Mouse (Mus musculus): ENCODE measurements at regions not wholly inside any gene's neighbourhood (a gene's known extent, or its start where the extent isn't known, plus 50 kb on each side); places are given as distances from the start of the nearest gene placed in this dataset.

DNA sequence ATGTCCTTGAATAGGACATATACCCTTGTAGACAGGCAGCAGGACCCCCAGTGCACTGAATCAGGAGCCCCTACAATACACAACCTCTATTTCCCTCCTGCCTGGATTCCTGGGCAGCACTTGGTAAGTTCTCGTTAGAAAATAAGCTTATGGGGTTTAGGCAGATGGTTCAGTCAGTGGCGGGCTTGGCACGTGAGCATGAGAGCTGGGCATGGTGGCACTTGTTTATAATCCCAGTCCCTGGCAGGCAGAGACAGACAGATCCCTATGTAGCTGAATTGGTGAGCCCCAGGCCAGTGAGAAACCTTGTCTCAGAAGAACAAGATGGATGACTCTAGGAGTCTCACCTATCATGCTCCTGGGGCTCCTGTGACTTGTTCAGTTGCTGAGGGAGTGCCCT is 198.9 kb downstream of the Gadd45g start:
- intact Hi-C loops (cut with DNase I) = no loop called here

DNA sequence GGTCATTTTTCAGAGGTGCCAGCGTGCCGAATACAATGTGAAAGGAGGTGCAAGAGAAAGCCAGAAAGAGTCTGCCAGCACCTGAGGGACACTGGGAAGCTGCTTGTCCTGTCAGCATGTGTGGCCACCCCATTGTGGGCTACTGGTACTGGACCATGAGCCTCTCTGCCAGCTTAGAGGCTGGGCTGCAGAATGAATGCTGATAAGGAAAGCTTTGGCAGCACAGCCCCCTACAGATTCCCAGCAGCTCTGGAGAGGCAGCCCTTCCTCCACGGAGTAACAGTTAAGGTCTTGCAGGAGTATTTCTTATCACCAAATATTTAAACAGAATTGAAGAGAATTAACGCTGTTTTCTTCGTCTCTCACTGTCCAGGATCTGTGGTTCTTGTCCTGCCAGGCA is 199.5 kb downstream of the Gadd45g start:
- intact Hi-C loops (cut with DNase I) = no loop called here

DNA sequence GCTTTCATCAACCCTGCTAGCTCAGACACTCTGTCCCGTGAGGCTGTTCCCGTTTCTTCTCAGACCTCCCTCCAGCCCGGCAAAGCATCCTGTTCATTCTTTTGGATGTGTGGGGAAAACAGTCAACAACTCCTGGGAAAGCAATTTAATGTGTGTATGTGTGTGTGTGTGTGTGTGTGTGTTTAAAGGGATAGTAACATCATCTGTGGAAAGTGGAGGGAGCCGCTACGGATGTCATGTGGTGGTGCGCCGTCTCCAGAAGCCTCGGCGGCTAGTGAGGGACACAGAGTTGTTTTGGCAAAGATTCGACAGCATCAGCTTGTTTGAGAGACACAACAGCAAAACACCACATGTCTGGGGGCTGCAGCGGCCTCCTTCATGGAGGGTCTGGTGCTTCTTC is 200.2 kb downstream of the Gadd45g start:
- intact Hi-C loops (cut with DNase I) = no loop called here

DNA sequence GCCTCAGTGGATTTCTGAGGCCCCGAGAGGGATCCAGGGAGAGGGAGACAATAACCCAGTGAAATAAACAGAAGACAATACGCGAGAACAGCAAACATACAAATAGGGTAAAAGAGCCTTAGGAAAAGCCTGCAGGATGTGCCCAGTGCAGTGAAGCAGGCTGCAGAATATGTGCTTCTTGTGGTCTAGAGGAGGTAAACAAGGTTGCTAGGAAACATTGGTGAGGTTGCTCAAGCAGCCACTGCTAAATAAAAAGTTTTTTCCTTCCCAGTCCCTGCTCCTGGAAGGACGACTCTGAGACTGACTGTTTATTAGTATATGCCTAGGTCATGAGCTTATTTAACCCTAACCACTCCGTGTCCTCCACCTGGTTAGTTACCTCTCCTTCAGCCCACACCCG is 201.5 kb downstream of the Gadd45g start:
- intact Hi-C loops (cut with DNase I) = no loop called here

DNA sequence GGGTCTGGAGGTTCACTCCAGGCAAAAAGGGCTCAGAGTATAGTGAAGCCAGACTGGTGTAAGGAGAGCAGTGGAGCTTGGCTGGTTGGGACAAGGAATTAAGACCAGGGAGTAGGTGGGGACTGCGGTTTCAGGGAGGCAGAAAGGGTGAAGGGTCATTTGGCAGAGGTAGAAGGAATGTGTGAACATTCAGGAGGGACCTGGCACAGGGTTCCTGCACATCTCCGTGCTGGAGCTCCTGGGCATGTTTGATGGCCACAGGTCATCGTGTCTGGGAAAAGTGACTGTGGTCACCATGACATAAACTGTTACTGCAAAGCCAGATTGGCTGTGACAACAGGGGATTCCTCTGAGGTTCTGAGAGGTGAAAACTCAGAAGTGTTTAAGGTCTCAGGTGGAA is 202.3 kb downstream of the Gadd45g start:
- intact Hi-C loops (cut with DNase I) = no loop called here

DNA sequence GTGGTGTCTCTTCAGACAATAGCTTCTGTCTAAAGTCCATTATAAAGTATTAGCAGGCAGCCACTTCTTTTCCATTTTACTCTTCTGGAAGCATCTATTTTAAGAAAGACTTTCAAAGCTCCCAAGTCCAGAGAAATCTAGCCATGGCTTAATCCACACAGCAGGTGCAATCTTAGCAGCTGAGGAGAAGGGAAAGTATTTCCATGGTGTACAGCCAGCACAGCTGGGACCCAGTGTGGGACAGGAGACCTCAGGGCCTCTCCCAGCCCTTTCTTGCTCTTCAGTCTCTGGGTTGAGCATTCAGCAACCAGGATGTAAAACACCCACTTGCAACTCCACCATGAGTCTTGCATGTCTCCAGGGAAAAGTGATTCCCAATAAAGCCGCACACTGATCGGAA is 202.8 kb downstream of the Gadd45g start:
- intact Hi-C loops (cut with DNase I) = no loop called here

DNA sequence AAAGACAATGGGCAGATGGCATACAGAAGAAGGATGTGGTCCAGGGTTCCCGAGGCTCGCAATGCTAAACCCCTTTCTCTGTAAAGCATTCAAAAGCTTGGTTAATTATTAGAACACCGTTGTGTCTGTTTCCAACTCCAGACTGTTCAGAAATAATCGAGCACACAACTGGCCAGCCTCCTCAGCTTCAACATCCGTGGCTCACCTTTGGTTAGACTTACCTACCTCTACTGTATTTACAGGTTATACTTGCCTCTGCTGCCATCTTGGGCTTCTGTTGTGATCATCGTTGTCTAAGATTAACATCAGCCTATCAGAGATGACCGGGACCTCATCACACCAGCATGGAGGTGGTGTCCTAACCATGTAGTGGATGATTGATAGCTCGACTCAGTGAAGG is 209.3 kb downstream of the Gadd45g start:
- intact Hi-C loops (cut with DNase I) = no loop called here

DNA sequence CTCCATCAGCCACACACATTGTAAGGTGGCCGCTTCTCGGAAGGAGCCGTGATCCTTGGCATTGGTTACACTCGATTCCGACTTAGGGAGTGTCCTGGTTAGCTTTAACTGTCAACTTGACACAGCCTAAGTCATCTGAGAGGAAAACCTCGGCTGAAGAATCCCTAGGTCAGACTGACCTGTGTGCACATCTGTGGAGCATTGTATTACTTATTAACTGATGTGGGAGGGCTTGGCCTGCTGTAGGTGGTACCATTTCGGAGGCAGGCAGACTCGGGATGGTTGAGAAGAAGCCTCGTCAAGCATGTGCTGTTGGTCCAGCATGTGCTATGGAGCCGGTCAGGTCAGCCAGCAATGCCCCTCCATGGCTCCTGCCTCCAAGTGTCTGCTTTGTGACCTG is 211.0 kb downstream of the Gadd45g start:
- intact Hi-C loops (cut with DNase I) = no loop called here

DNA sequence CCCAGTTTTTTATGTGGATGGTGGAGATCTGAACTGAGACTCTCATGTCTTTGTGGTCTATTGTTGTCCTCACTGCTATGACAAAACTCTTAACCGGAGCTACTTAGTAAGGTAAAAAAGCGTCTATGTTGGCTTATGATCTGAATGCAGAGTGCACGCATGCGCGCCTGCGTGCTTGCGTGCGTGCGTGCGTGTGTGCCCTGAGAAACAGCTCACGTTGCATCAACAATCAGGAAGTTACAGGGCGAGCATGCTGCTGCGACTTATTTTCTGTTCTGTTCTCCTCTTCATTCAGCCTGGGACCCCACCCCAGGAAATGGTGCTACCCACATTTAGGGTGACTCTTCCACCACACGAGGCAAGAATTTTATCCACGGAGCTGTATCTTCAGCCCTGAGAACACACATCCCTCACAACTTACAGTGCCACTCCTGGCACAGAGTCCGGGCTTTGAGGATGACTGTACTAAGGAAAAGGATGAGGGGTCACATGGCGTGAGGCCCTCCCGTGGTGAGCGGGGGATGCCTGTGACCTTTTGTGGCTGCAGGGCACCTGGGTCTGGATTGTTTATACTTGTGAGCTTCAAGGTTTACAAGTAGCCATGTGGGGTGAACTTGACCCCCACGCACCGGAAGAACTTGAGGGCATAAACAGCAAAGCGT is 213.4 kb downstream of the Gadd45g start:
- intact Hi-C loops (cut with DNase I) = no loop called here

DNA sequence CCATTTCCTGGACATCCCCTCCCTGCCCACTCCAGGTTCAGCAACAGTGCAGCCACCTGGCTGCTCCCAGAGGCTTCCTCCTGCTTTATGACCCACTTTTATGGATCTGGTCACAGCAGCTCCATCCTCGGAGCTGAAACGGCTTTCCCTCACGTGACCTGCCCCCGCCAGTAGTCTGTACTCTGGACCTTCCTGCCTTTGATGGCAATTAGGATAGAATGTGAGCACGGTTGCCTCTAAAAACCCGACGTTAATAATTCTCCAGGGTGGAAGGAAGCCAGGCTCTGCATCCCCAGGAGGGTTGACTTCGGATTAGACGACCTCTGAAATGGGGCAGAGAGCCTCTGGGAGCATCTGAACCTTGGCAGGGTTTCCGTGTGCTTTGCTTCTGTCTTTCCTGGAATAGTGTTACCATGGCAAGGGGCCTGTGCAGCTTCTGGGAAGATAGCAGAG is 214.0 kb downstream of the Gadd45g start:
- intact Hi-C loops (cut with DNase I) = no loop called here

DNA sequence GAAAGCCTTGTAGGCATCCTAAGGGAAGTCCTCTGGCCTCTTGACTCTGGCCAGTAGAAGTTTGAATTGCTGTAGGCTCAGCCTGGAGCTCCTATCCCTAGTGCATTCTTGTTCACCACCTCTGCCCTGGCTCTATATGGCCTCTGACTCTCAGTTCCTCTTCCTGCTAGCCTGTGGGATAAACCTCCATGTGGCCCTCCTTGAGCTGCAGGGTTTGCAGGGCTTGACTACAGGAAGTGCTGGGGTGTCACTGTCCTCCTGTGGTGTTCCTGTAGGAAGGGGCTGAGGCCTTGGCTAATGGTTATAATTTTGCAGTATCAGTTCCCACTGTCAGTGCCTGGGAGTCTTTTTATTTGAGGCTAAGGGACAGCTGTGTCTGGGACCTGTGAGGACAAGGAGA is 215.0 kb downstream of the Gadd45g start:
- intact Hi-C loops (cut with DNase I) = no loop called here

DNA sequence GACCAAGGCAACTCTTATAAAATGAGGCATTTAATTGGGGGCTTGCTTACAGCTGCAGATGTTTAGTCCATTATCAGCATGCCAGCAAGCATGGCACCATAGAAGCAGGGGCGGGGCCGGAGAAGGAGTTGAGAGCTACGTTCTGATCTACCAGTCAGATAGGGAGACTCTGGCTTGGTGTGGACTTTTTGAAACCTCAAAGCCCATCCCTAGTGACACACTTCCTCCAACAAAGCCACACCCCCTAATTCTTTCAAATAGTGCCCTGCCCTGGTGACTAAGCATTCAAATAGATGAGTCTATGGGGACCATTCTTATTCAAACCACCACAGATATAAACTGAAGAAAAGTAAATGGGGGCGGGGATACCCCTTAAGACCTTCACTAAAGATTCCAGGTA is 215.4 kb downstream of the Gadd45g start:
- intact Hi-C loops (cut with DNase I) = no loop called here

DNA sequence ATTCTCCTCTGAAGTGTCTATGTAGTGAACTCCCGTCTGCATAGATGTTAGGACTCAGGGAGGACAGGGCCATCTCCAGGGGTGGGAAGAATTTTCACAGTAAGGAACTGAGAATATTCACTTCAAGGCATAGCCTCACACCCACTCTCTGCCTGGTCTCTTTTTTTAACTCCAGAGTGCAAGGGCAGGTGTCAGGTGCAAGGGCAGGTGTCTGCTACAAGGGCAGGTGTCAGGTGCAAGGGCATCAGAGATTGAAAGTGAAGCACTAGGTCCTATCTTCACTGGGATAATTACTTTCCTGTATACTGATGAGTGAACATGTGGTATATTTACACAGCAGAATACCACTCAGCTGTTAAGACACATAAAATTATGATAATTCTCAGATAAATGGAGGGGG is 216.1 kb downstream of the Gadd45g start:
- intact Hi-C loops (cut with DNase I) = no loop called here

DNA sequence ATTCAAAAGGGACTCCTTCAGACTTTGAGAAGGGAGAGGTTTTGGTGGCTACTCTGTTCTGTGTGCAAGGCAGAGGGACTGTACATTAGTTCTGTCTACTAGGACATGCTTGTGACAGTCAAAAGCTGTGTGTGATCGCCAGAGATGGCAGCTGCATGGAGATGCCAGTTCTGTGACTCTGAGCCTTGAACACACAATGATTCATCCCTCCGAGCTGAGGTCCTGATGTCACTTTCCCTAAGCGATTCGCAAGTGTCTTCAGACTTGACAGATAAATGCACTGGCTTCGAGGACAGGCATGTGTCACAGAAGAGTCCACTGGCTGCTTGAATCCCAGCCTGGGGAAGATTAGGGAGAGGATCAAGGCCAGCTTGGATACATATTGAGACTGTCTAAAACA is 218.8 kb downstream of the Gadd45g start:
- intact Hi-C loops (cut with DNase I) = no loop called here

DNA sequence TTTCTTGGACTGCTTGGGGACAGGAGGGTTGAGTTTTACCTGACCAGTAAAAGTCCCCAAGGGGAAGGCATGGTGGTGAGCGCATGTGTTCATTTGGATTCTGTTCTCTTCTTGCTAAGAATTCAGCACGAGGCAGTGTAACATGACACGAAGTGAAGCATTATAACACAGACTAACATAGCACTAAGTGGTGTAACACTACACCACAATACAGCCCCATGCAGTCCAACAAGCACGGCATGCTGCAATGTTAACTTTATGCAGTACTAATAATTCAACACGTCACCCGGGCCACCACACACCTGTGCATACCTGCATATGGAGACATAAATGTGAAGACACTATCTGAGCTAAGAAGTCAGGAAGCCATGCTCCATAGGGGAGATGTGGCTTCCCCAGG is 219.2 kb downstream of the Gadd45g start:
- intact Hi-C loops (cut with DNase I) = no loop called here

DNA sequence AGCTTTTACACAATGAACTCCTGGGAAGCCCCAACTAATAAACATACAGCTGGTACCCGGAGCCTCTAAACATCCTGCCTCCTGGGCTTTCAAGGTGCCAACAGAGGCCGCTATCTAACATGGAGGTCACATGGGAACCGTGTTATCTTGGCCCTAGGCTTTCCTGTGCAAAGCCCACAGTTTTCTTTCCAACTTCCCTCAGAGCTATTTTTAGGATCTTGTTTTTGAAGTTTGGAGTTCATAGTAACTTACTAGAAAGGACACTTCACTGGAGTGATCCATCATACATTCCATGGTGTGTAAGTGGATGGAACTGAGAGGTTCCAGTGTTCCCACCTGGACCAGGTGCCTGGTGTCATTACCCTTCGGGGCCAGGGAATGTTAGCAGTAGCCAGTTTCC is 220.6 kb downstream of the Gadd45g start:
- intact Hi-C loops (cut with DNase I) = no loop called here

DNA sequence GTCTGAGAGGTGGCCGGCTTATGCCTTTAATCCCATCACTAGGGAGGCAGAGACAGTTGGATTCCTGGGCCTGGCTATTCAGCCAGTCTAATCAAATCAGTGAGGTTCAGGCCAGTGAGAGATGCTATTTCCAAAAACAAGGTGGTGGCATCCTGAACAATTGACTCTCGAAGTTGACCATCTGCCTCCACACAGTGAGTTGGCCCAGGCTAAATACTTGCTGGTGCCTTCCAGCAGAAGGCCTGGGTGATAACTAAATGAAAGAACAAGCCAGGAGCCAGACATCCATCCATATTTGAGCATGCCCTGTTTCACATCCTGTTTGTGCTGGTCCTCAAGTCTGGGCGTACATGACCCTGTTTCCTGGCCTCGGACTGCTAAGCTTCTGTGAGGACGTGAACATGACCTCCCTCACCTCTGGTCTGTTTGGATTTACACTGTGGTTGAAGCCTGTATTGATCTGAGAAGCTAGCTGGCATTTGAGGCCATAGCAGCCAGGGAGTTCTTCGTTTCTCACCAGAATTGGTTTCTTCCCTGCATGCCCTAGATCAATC is 222.5 kb downstream of the Gadd45g start:
- intact Hi-C loops (cut with DNase I) = no loop called here

DNA sequence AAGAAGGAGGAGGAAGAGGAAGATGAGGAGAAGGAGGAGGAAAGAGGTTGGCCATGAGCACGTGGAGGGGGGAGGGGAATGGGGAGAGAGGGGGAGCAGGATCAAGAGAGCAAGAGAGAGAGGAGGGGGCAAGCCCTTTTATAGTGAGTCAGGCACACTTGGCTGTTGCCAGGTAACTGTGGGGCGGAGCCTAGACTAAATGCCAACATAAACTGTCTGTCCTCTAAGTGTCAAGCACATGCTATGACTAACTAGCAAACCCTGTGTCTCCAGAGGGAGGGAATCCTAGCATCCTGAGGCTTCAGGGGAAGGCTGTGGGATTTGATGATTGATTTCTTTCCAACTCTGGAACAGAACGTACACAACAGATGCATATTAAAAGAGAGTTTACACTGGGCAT is 223.2 kb downstream of the Gadd45g start:
- intact Hi-C loops (cut with DNase I) = no loop called here

DNA sequence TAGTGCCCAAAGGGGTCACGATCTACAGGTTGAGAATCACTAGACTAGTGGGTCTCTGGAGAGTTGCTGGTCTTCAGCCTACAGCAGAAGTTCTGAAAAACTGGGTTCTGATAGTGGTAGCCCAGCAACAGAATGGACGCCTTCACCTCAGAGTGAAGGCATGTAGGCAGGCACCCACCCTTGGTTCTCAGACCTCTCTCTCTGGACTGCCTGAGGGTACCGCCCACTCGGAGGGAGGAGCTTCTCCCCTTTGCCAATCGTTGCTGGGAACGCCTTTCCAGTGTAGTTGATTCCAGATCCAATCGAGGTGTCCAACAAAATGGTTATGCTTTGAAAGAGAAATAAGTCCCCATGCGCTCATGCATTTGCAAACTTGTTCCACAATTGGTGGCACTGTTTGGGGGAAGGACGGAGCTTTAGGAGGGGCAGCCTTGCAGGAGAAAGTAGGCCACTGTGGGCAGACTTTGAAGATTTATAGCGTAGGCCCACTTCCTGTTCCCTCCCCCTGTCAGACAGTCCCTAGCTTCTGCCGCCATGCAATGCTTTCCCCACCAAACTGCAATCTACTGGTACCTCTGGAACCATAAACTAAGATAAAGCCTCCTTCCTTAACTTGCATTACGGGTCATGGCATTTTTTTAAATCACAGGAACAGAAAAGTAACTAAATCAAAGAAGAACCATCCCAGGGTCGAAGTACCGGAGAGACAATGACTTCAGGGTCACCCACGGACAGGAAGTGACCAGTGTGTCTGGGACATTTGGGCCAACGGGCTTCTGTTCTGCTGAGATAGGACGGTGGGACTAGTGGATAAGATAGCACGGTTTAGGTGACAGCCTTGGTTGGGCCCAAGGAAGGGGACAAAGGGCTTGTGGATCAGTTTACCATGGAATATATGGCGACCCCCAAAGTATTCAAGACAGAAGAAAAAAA is 224.5 kb downstream of the Gadd45g start:
- intact Hi-C loops (cut with DNase I) = no loop called here

DNA sequence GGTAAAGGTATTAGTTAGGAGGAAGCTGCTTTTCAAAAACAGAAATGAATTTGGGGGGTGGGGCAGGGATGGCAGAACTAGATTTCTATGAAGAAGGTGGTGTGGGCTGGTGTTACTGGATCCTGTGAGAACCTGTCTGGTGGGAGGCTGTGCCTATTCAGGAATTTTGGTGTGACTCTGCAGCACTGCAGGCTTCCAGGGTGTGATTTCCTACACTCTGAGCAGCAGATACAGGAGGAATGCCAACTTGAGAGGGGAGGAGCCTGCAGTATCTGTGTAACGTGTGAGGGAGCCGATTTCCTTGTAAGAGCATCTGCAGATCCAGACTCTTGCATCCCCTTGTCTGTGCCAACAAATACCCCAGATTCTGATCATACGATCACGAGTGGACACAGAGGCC is 231.1 kb downstream of the Gadd45g start:
- intact Hi-C loops (cut with DNase I) = no loop called here

DNA sequence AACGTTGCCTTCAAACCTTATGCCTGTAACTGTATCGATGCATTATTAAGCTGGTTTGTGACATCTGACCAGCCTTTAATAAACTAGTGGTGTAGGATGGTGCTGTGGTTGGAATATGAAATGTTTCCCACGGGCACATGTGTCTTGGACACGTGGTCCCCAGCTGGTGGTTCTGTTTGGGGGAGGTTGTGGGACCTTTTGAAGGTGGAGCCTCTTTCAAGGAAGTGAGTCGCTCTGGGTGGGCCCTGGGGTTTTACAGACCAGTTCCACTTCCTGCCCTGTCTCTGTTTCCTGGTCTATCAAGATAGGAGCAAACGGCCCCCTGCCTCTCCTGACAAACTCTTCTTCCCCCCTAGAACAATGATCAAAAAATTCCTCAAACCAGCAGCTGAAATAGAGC is 232.1 kb downstream of the Gadd45g start:
- intact Hi-C loops (cut with DNase I) = no loop called here

DNA sequence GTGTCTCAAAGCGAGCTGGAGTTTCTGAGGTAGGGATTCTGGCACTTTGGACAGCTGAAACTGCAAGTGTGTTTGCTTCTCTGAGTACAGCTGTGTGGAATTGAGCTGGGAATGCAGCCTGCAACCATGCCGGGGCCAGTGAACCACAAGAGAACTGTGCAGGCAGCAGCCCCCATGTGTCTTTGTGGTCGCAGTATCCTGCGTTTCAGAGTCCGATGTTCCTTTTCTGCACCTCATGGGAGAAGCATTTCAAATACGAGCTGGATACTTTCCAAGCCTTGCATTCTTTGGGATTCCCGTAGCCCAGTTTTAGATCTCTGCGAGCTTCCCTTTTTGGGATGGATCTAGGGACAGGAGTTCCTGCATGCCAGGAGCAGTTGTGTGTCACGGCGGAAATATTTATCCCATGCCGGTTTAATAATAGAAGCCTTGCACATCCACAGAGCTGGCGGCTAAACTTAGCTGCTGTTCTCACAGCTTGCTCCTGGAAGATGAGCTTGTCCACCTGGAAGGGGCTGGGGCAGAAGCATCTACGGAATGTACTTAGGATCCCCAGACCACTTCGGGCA is 233.3 kb downstream of the Gadd45g start:
- intact Hi-C loops (cut with DNase I) = no loop called here

Data from adrenal gland (tissue).